Mouse (Mus musculus) forebrain, embryonic 11.5 days (tissue): ENCODE data around the gene Adamts4. TPM values are rescaled to one million over a fixed set of nuclear protein-coding genes. Genes with fewer than 3 reads are reported as not detected.

Experiments
- ATAC-seq: fragments of 200-750 bp; cut with Nextera tagmentation; replicated peaks from 2 replicates; pipeline ENCODE4 v1.8.0; 2017; ENCODE audit warnings: moderate TSS enrichment; ENCODE audit not compliant: low FRiP score
- DNase-seq: peaks from one replicate; pipeline ENCODE4 v3.0.0-alpha.2; 2017; ENCODE audit warnings: low spot score
- H3K27ac ChIP-seq: fragments of 300-500 bp; sonication (generic); 2 replicates; pipeline ENCODE4 v1.5.1; 2014; ENCODE audit warnings: low read depth, low read length
- H3K27me3 ChIP-seq: fragments of 300-500 bp; sonication (generic); 2 replicates; pipeline ENCODE4 v1.6.1; 2014; ENCODE audit warnings: mild to moderate bottlenecking, low read length, mixed read lengths; ENCODE audit not compliant: control insufficient read depth, insufficient read depth
- H3K36me3 ChIP-seq: fragments of 300-500 bp; sonication (generic); 2 replicates; pipeline ENCODE4 v1.6.1; 2014; ENCODE audit warnings: mild to moderate bottlenecking, low read length, moderate library complexity, mixed read lengths; ENCODE audit not compliant: control insufficient read depth, insufficient read depth
- H3K4me1 ChIP-seq: fragments of 300-500 bp; sonication (generic); replicated peaks from 2 replicates; pipeline ENCODE4 v1.6.1; 2014; ENCODE audit warnings: low read length, mixed read lengths; ENCODE audit not compliant: control insufficient read depth, insufficient read depth
- H3K4me2 ChIP-seq: fragments of 300-500 bp; sonication (generic); 2 replicates; pipeline ENCODE4 v1.6.1; 2014; ENCODE audit warnings: low read depth, mild to moderate bottlenecking, low read length, moderate library complexity, mixed read lengths; ENCODE audit not compliant: severe bottlenecking
- H3K4me3 ChIP-seq: fragments of 300-500 bp; sonication (generic); 2 replicates; pipeline ENCODE4 v1.5.1; 2014; ENCODE audit warnings: low read depth, low read length
- H3K9ac ChIP-seq: fragments of 300-500 bp; sonication (generic); 2 replicates; pipeline ENCODE4 v1.6.1; 2014; ENCODE audit warnings: low read length
- H3K9me3 ChIP-seq: fragments of 300-500 bp; sonication (generic); 2 replicates; pipeline ENCODE4 v1.6.1; 2016; ENCODE audit warnings: low read length, mixed read lengths; ENCODE audit not compliant: control insufficient read depth
- WGBS: fragments of 180-500 bp; shearing (Covaris S2); extraction: QIAGEN DNeasy Blood & Tissue Kit; methylation state at CpG from one replicate; pipeline ENCODE4 v1.1.7; 2014; 5-methylcytosine and 5-hydroxymethylcytosine counted together
- polyA plus RNA-seq: library from polyadenylated mRNA; unstranded; fragments of >200 nt; fragmentation: Nextera tagmentation; extraction: Ambion mirVana; gene quantifications from 2 replicates; pipeline ENCODE4 v1.2.1, GENCODE M21; 2014

Adamts4 gene
- 6.6 and 7.1 TPM in 2 replicates for polyA plus RNA-seq

GRCm38 (mm10) chr1:171249913-171250600 is at the start of gene Adamts4:
TSS of gene Adamts4 (plus strand) at chr1:171250421.
- Histone ChIP-seq H3K4me3 (peak within 1 kb of the TSS; percentile 20), H3K4me1 (peaks cover 32% of the 10 kb centered on the region), H3K36me3 (no peaks in the 10 kb centered on the region), H3K27me3 (no peaks in the 10 kb centered on the region), H3K9ac (peak within 1 kb of the TSS; percentile 30), H3K27ac (no peak within 1 kb of the TSS), H3K4me2 (peak within 1 kb of the TSS; percentile 47), H3K9me3 (no peaks in the 10 kb centered on the region)
- 6% methylated on average over 4 of the region's 5 CpGs for WGBS
- ATAC-seq (no peak), DNase-seq (peak; percentile 65)

- no peak for DNase-seq
- Histone ChIP-seq H3K36me3 (no peaks in the 10 kb centered on the region), H3K4me2 (no peak overlapping the region), H3K27ac (no peak overlapping the region), H3K9me3 (no peaks in the 10 kb centered on the region), H3K9ac (no peak overlapping the region), H3K4me3 (no peak overlapping the region), H3K4me1 (0 out of 2 replicates have a peak, but pooled peaks cover 3% of the 10 kb centered on the region), H3K27me3 (peaks cover 5% of the 10 kb centered on the region; the same call in 1 of the 2 replicates)
- ATAC-seq, result no peak
- WGBS, result 95% methylated on average over 1 of the region's 1 CpGs
Measured at GRCm38 (mm10) chr1:171200769-171201168, 49.5 kb upstream of the Adamts4 start.

GRCm38 (mm10) chr1:171203471-171204248 is 46.6 kb upstream of the Adamts4 start:
- H3K9me3 ChIP-seq, result no peaks in the 10 kb centered on the region
- H3K4me1 ChIP-seq, result no peaks in the 10 kb centered on the region
- no peak overlapping the region for H3K27ac ChIP-seq
- no peak overlapping the region for H3K4me2 ChIP-seq
- WGBS, result 60% methylated on average over 9 of the region's 11 CpGs
- H3K9ac ChIP-seq, result no peak overlapping the region
- no peaks in the 10 kb centered on the region for H3K36me3 ChIP-seq
- ATAC-seq (no peak), DNase-seq (no peak)
- no peak overlapping the region for H3K4me3 ChIP-seq
- H3K27me3 ChIP-seq, result no peaks in the 10 kb centered on the region

- DNase-seq, result no peak
Measured at GRCm38 (mm10) chr1:171204249-171204644, 46.0 kb upstream of the Adamts4 start.

GRCm38 (mm10) chr1:171205704-171206493 is 44.3 kb upstream of the Adamts4 start:
- Histone ChIP-seq H3K4me1 (no peaks in the 10 kb centered on the region), H3K4me2 (no peak overlapping the region), H3K9me3 (no peaks in the 10 kb centered on the region), H3K27me3 (no peaks in the 10 kb centered on the region), H3K36me3 (no peaks in the 10 kb centered on the region), H3K4me3 (no peak overlapping the region), H3K9ac (no peak overlapping the region), H3K27ac (no peak overlapping the region)
- WGBS, result 70% methylated on average over 6 of the region's 6 CpGs
- ATAC-seq (no peak), DNase-seq (no peak)

More at GRCm38 (mm10) chr1:171204249-171204644, 46.0 kb upstream of the Adamts4 start:
- Histone ChIP-seq H3K4me1 (no peaks in the 10 kb centered on the region), H3K27ac (no peak overlapping the region), H3K4me2 (no peak overlapping the region), H3K36me3 (no peaks in the 10 kb centered on the region), H3K9ac (no peak overlapping the region), H3K27me3 (no peaks in the 10 kb centered on the region), H3K9me3 (no peaks in the 10 kb centered on the region), H3K4me3 (no peak overlapping the region)
- no peak for ATAC-seq
- 70% methylated on average over 7 of the region's 7 CpGs for WGBS

GRCm38 (mm10) chr1:171209409-171209808 is 40.8 kb upstream of the Adamts4 start:
- Histone ChIP-seq H3K9me3 (no peaks in the 10 kb centered on the region), H3K4me1 (no peaks in the 10 kb centered on the region), H3K27me3 (no peaks in the 10 kb centered on the region), H3K9ac (no peak overlapping the region), H3K4me2 (no peak overlapping the region), H3K36me3 (no peaks in the 10 kb centered on the region), H3K4me3 (no peak overlapping the region), H3K27ac (no peak overlapping the region)
- DNase-seq, result no peak
- ATAC-seq, result no peak
- WGBS, result 19% methylated on average over 4 of the region's 4 CpGs

GRCm38 (mm10) chr1:171212854-171213253 is 37.4 kb upstream of the Adamts4 start:
- Histone ChIP-seq H3K27ac (no peak overlapping the region), H3K36me3 (no peaks in the 10 kb centered on the region), H3K4me1 (no peaks in the 10 kb centered on the region), H3K9me3 (no peaks in the 10 kb centered on the region), H3K4me2 (no peak overlapping the region), H3K9ac (no peak overlapping the region), H3K27me3 (no peaks in the 10 kb centered on the region), H3K4me3 (no peak overlapping the region)
- DNase-seq (no peak), ATAC-seq (no peak)
- 63% methylated on average over 3 of the region's 3 CpGs for WGBS

- H3K27ac ChIP-seq, result no peak within 1 kb of the TSS
- ATAC-seq (no peak), DNase-seq (no peak)
- WGBS, result 71% methylated on average over 10 of the region's 10 CpGs
- no peaks in the 10 kb centered on the region for H3K9me3 ChIP-seq
- no peak within 1 kb of the TSS for H3K4me3 ChIP-seq
- no peaks in the 10 kb centered on the region for H3K4me1 ChIP-seq
- H3K4me2 ChIP-seq, result no peak within 1 kb of the TSS
- H3K36me3 ChIP-seq, result no peaks in the 10 kb centered on the region
- H3K9ac ChIP-seq, result no peak within 1 kb of the TSS
- H3K27me3 ChIP-seq, result no peaks in the 10 kb centered on the region
Measured at GRCm38 (mm10) chr1:171213801-171214496, 36.3 kb upstream of the Adamts4 start, which contains the start of gene Nr1i3. TSS of gene Nr1i3 (plus strand) at chr1:171213970.
